Comparison of ENCODE assay signal across 30 mouse cellular contexts in genomic region chr7:46240091-46240490, GRCm38 (mm10). TPM values are rescaled to one million over a fixed set of nuclear protein-coding genes. Genes with fewer than 3 reads are reported as not detected.
DNase-seq lines count a peak whose midpoint lies in the region; ATAC-seq lines count a peak whose summit lies in the region.
"Had no signal": no experiment of that assay in that cellular context is flagged by ENCODE, and none has a peak within 500 bp of the region (broad histone marks: within the 10 kb centered on the region; RNA-seq: fewer than 3 reads in every experiment).

No protein-coding gene starts in this region.

- H3K9me3 ChIP-seq in forebrain, embryonic 10.5 days, result no peaks in the 10 kb centered on the region
- no peaks in the 10 kb centered on the region for H3K9me3 ChIP-seq in forebrain, embryonic 11.5 days (ENCODE audit: control insufficient read depth, low read length)
- H3K9me3 ChIP-seq: embryonic facial prominence, embryonic 12.5 days; heart, embryonic 10.5 days; kidney, embryonic 15.5 days; liver, embryonic 12.5 days had no signal

- peaks cover 25% of the 10 kb centered on the region for H3K27me3 ChIP-seq in forebrain, embryonic 10.5 days (ENCODE audit: poor library complexity, severe bottlenecking)
- no peaks in the 10 kb centered on the region for H3K27me3 ChIP-seq in forebrain, embryonic 11.5 days (ENCODE audit: control insufficient read depth, insufficient read depth, low read length)
- H3K27me3 ChIP-seq: kidney, embryonic 15.5 days; Patski had no signal

- no peak overlapping the region for H3K4me2 ChIP-seq in forebrain, embryonic 11.5 days (ENCODE audit: low read depth, low read length, severe bottlenecking)
- H3K4me2 ChIP-seq: embryonic facial prominence, embryonic 12.5 days; hindbrain, embryonic 14.5 days; kidney, embryonic 15.5 days; liver, embryonic 12.5 days; midbrain, embryonic 11.5 days had no signal

- 0 out of 2 replicates have a peak overlapping the region, but pooled peaks have one; percentile 22 for H3K27ac ChIP-seq in forebrain, embryonic 10.5 days
- no peak overlapping the region for H3K27ac ChIP-seq in forebrain, embryonic 11.5 days (ENCODE audit: low read depth, low read length)
- H3K27ac ChIP-seq: embryonic facial prominence, embryonic 12.5 days; heart, embryonic 10.5 days; hindbrain, embryonic 14.5 days; kidney, embryonic 15.5 days; left cerebral cortex, adult 2 months; liver, embryonic 12.5 days had no signal

- ATAC-seq in forebrain, embryonic 11.5 days (replicated peaks; ENCODE audit: low FRiP score), result no peak
- ATAC-seq: liver, embryonic 12.5 days; liver, postnatal 0 days; midbrain, embryonic 16.5 days; Patski had no signal

- no peak overlapping the region for H3K4me3 ChIP-seq in forebrain, embryonic 10.5 days
- H3K4me3 ChIP-seq in forebrain, embryonic 11.5 days (ENCODE audit: low read depth, low read length), result no peak overlapping the region
- H3K4me3 ChIP-seq: embryonic facial prominence, embryonic 12.5 days; heart, embryonic 10.5 days; kidney, embryonic 15.5 days; left cerebral cortex, adult 2 months; liver, embryonic 12.5 days had no signal

- DNase-seq in forebrain, embryonic 10.5 days (ENCODE audit: extremely low spot score, low spot score), result no peak
- DNase-seq in forebrain, embryonic 11.5 days (ENCODE audit: low spot score), result no peak
- DNase-seq in brain, adult 2 months (ENCODE audit: low read depth, low spot score), result peak; percentile 54
- DNase-seq in cerebellum, adult 8-10 months, result peak; percentile 31
- DNase-seq in cerebellum, postnatal 25 days, result peak; percentile 62 to 68
- no peak for DNase-seq in thymus, postnatal 14 days
- no peak for DNase-seq in right cerebral cortex, postnatal 14 days
- DNase-seq: adrenal gland, postnatal 14 days; gastrocnemius, postnatal 14 days; heart, adult 11 months; heart, postnatal 36 days; kidney, adult 18-20 months; kidney, postnatal 25 days; liver, postnatal 0 days; lung, postnatal 36 days; right cerebral cortex, adult 18-20 months; right cerebral cortex, postnatal 4 days; thymus, adult 2 months had no signal

- no peak overlapping the region for H3K9ac ChIP-seq in forebrain, embryonic 11.5 days (ENCODE audit: low read length)
- H3K9ac ChIP-seq: embryonic facial prominence, embryonic 12.5 days; hindbrain, embryonic 14.5 days; kidney, embryonic 15.5 days; liver, embryonic 12.5 days; liver, postnatal 0 days had no signal

- H3K4me1 ChIP-seq in forebrain, embryonic 10.5 days, result peaks cover 41% of the 10 kb centered on the region
- no peaks in the 10 kb centered on the region for H3K4me1 ChIP-seq in forebrain, embryonic 11.5 days (replicated peaks; ENCODE audit: control insufficient read depth, insufficient read depth, low read length)
- H3K4me1 ChIP-seq: liver, embryonic 12.5 days had no signal

- no peaks in the 10 kb centered on the region for H3K36me3 ChIP-seq in forebrain, embryonic 10.5 days (replicated peaks)
- no peaks in the 10 kb centered on the region for H3K36me3 ChIP-seq in forebrain, embryonic 11.5 days (ENCODE audit: control insufficient read depth, insufficient read depth, low read length)
- H3K36me3 ChIP-seq: embryonic facial prominence, embryonic 12.5 days; heart, embryonic 10.5 days; kidney, embryonic 15.5 days; liver, embryonic 12.5 days had no signal

- WGBS in forebrain, embryonic 10.5 days, result 93% methylated on average over 4 of the region's 4 CpGs
- 83% methylated on average over 4 of the region's 4 CpGs for WGBS in forebrain, embryonic 11.5 days

RNA-seq across cellular contexts. Expression of gene Otog, which starts 0.7 kb away (rescaled TPM):
- polyA plus RNA-seq in forebrain, embryonic 10.5 days (2016; fragmentation: Nextera tagmentation; extraction: Ambion mirVana), result 0.07 TPM in 1 of 2 replicates, not detected in the other
- 0.11 and 0.16 TPM in 2 replicates for polyA plus RNA-seq in forebrain, embryonic 11.5 days (2014; fragmentation: Nextera tagmentation; extraction: Ambion mirVana)
- polyA plus RNA-seq: heart, embryonic 10.5 days; heart, embryonic 16.5 days; liver, embryonic 12.5 days; liver, postnatal 0 days; lung, embryonic 16.5 days; midbrain, embryonic 11.5 days; neural tube, embryonic 11.5 days; Patski had no signal

RNA-seq across cellular contexts. Expression of gene Ush1c, which starts 1.8 kb away (rescaled TPM):
- 3.6 and 4.4 TPM in 2 replicates for polyA plus RNA-seq in forebrain, embryonic 10.5 days (2016; fragmentation: Nextera tagmentation; extraction: Ambion mirVana)
- polyA plus RNA-seq in forebrain, embryonic 11.5 days (2014; fragmentation: Nextera tagmentation; extraction: Ambion mirVana), result 3.1 and 4.7 TPM in 2 replicates
- polyA plus RNA-seq: Patski had no signal

Comparison
In these comparisons a context has a peak if more than half of its experiments do, and no peak if none do; other contexts are left out.
1. DNase-seq: peak in brain, adult 2 months (single experiment), cerebellum, adult 8-10 months (single experiment) and cerebellum, postnatal 25 days (2 of 2); none in forebrain, embryonic 10.5 days (single experiment), forebrain, embryonic 11.5 days (single experiment), thymus, postnatal 14 days (single experiment) and right cerebral cortex, postnatal 14 days (single experiment).